Mouse (Mus musculus) midbrain, embryonic 14.5 days (tissue): ENCODE results near the gene Fkrp. TPM values are rescaled to one million over a fixed set of nuclear protein-coding genes. Genes with fewer than 3 reads are reported as not detected.

Source experiments
- ATAC-seq: fragments of 200-750 bp; cut with Nextera tagmentation; 2 replicates; pipeline ENCODE4 v1.8.0; 2017; ENCODE audit warnings: moderate number of reproducible peaks, moderate library complexity; ENCODE audit not compliant: low FRiP score, low TSS enrichment
- DNase-seq: peaks from one replicate; pipeline ENCODE4 v3.0.0-alpha.2; 2015
- H3K27ac ChIP-seq: fragments of 300-500 bp; sonication (generic); replicated peaks from 2 replicates; pipeline ENCODE4 v1.5.1; 2014; ENCODE audit warnings: mild to moderate bottlenecking, low read depth, low read length, moderate library complexity
- H3K27me3 ChIP-seq: fragments of 300-500 bp; sonication (generic); 2 replicates; pipeline ENCODE4 v1.6.1; 2014; ENCODE audit warnings: low read length, control low read depth, mixed read lengths; ENCODE audit not compliant: control insufficient read depth, insufficient read depth
- H3K36me3 ChIP-seq: fragments of 300-500 bp; sonication (generic); 2 replicates; pipeline ENCODE4 v1.6.1; 2014; ENCODE audit warnings: low read length, control low read depth; ENCODE audit not compliant: control insufficient read depth, insufficient read depth
- H3K4me1 ChIP-seq: fragments of 300-500 bp; sonication (generic); 2 replicates; pipeline ENCODE4 v1.6.1; 2014; ENCODE audit warnings: mild to moderate bottlenecking, antibody characterized with exemption, low read length, control low read depth; ENCODE audit not compliant: control insufficient read depth, insufficient read depth
- H3K4me2 ChIP-seq: fragments of 300-500 bp; sonication (generic); 2 replicates; pipeline ENCODE4 v1.6.1; 2014; ENCODE audit warnings: mild to moderate bottlenecking, low read length, moderate library complexity
- H3K4me3 ChIP-seq: fragments of 300-500 bp; sonication (generic); replicated peaks from 2 replicates; pipeline ENCODE4 v1.5.1; 2014; ENCODE audit warnings: low read depth, low read length
- H3K9ac ChIP-seq: fragments of 300-500 bp; sonication (generic); replicated peaks from 2 replicates; pipeline ENCODE4 v1.6.1; 2014; ENCODE audit warnings: mild to moderate bottlenecking, low read length, moderate library complexity
- H3K9me3 ChIP-seq: fragments of 300-500 bp; sonication (generic); 2 replicates; pipeline ENCODE4 v1.6.1; 2016; ENCODE audit warnings: low read length, control low read depth, mixed read lengths; ENCODE audit not compliant: control insufficient read depth
- WGBS: fragments of 180-500 bp; shearing (Covaris S2); extraction: QIAGEN DNeasy Blood & Tissue Kit; methylation state at CpG from one replicate; pipeline ENCODE4 v1.1.7; 2014; 5-methylcytosine and 5-hydroxymethylcytosine counted together
- polyA plus RNA-seq: library from polyadenylated mRNA; unstranded; fragments of >200 nt; fragmentation: Nextera tagmentation; extraction: Ambion mirVana; gene quantifications from 2 replicates; pipeline ENCODE4 v1.2.1, GENCODE M21; 2014

Fkrp gene
- polyA plus RNA-seq, 1 experiment from 2014 or later: 48.7 TPM

- Histone ChIP-seq H3K27me3 (peaks cover 7% of the 10 kb centered on the region; the same call in 1 of the 2 replicates), H3K4me3 (peak overlapping the region; percentile 54), H3K9ac (peak overlapping the region; percentile 78), H3K4me1 (peaks cover 35% of the 10 kb centered on the region), H3K9me3 (no peaks in the 10 kb centered on the region), H3K4me2 (peak overlapping the region; percentile 83), H3K27ac (peak overlapping the region; percentile 93), H3K36me3 (peaks cover 17% of the 10 kb centered on the region; the same call in 1 of the 2 replicates)
- ATAC-seq (no peak), DNase-seq (no peak)
- 11% methylated on average over 17 of the region's 17 CpGs for WGBS
These were observed 4.9 kb downstream of the Fkrp start for GRCm38 (mm10) chr7:16811649-16812070.

DNA sequence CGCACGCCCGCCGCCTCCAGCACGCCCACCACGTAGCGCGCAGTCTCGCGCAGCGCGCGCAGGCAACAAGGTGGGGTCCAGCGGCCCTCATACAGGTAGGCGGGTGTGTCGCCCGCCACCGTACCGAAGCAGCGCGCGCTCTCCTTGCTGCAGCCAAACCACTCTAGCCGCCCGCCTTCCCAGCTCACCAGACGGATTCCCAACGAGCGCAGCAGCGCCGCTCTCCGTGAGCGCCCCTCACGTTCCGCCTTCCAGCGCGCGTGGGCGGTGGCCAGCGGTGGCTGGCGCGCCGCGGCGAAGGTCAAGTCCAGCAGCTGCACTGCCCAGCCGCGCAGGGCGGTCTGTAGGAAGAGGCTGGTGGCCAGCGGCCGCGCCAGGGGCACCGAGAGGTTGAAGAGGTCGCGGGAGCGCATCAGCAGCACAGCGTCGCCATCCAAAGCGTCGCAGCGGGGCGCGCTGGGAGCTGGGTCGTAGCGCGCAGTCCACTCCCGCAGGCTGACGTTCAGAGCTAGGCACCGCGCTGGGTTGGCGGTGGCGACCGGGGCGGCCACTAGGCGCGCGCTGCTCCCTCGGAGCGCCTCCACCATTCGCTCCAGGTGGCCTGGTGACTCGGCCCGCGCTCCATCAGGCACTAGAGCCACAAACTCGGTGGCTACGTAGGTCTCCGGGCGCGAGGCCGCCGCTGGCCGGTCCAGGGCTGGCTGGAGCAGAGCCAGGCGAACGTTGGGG, 5.4 kb downstream of the Fkrp start:
- H3K4me3 ChIP-seq: peak overlapping the region; percentile 54

GRCm38 (mm10) chr7:16810399-16810919, 6.1 kb downstream of the Fkrp start:
- peaks cover 7% of the 10 kb centered on the region; the same call in 1 of the 2 replicates for H3K27me3 ChIP-seq
- H3K9me3 ChIP-seq: no peaks in the 10 kb centered on the region
- H3K4me1 ChIP-seq: peaks cover 32% of the 10 kb centered on the region
- H3K27ac ChIP-seq: peak overlapping the region; percentile 93
- peaks cover 22% of the 10 kb centered on the region; the same call in 1 of the 2 replicates for H3K36me3 ChIP-seq
- DNase-seq (no peak), ATAC-seq (no peak)
- WGBS: 59% methylated on average over 28 of the region's 28 CpGs
- peak overlapping the region; percentile 54 for H3K4me3 ChIP-seq
- H3K4me2 ChIP-seq: peak overlapping the region; percentile 83
- peak overlapping the region; percentile 78; the same call in 1 of the 2 replicates for H3K9ac ChIP-seq

More for the DNA sequence above, 5.4 kb downstream of the Fkrp start:
- Histone ChIP-seq H3K4me1 (peaks cover 35% of the 10 kb centered on the region), H3K27me3 (peaks cover 7% of the 10 kb centered on the region; the same call in 1 of the 2 replicates), H3K27ac (peak overlapping the region; percentile 93), H3K4me2 (peak overlapping the region; percentile 83), H3K9me3 (no peaks in the 10 kb centered on the region), H3K9ac (peak overlapping the region; percentile 78), H3K36me3 (peaks cover 22% of the 10 kb centered on the region; the same call in 1 of the 2 replicates)
- peak; percentile 80 for DNase-seq
- 6% methylated on average over 89 of the region's 90 CpGs for WGBS
- 0 out of 2 replicates have a peak, but pooled peaks have one; percentile 7 for ATAC-seq

DNA sequence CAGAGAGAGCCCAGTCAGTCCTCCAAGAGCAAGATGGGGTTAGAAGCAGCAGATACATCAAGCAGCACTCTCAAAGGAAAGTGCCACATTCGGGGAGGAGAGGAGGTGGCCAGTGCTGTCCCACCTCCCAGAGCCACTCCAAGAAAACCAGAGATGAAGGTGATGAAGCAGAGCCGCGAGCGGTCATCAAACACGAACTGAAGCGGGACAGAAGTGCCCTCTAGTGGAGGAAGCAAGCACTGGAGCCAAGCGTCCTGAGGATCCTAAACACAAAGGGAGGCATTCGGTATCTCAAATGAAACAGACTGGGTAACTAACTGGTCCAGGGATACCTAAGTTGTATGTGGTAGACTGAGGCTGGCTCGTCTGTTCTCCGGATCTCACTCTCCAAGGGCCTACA, 6.8 kb downstream of the Fkrp start:
- Histone ChIP-seq H3K4me1 (peaks cover 26% of the 10 kb centered on the region), H3K36me3 (peaks cover 22% of the 10 kb centered on the region; the same call in 1 of the 2 replicates), H3K27me3 (peaks cover 7% of the 10 kb centered on the region; the same call in 1 of the 2 replicates), H3K9me3 (no peaks in the 10 kb centered on the region), H3K4me3 (0 out of 2 replicates have a peak overlapping the region, but pooled peaks have one; percentile 54), H3K27ac (peak overlapping the region; percentile 93), H3K9ac (peak overlapping the region; percentile 78; the same call in 1 of the 2 replicates), H3K4me2 (peak overlapping the region; percentile 83)
- whole genome bisulfite sequencing: 26% methylated on average over 10 of the region's 10 CpGs
- ATAC-seq (no peak), DNase-seq (peak; percentile 89)

GRCm38 (mm10) chr7:16808647-16809046, 7.9 kb downstream of the Fkrp start:
- ATAC-seq (no peak), DNase-seq (no peak)
- peaks cover 22% of the 10 kb centered on the region; the same call in 1 of the 2 replicates for H3K36me3 ChIP-seq
- no peak overlapping the region for H3K4me3 ChIP-seq
- peaks cover 15% of the 10 kb centered on the region for H3K4me1 ChIP-seq
- H3K4me2 ChIP-seq: no peak overlapping the region
- no peak overlapping the region for H3K9ac ChIP-seq
- H3K27me3 ChIP-seq: peaks cover 7% of the 10 kb centered on the region; the same call in 1 of the 2 replicates
- 91% methylated on average over 9 of the region's 9 CpGs for WGBS
- H3K27ac ChIP-seq: no peak overlapping the region
- no peaks in the 10 kb centered on the region for H3K9me3 ChIP-seq

- Histone ChIP-seq H3K9ac (no peak overlapping the region), H3K4me1 (peaks cover 11% of the 10 kb centered on the region), H3K36me3 (peaks cover 19% of the 10 kb centered on the region; the same call in 1 of the 2 replicates), H3K4me3 (no peak overlapping the region), H3K27ac (no peak overlapping the region), H3K4me2 (no peak overlapping the region), H3K27me3 (peaks cover 7% of the 10 kb centered on the region; the same call in 1 of the 2 replicates), H3K9me3 (no peaks in the 10 kb centered on the region)
- ATAC-seq (no peak), DNase-seq (no peak)
- 90% methylated on average over 9 of the region's 9 CpGs for WGBS
These were observed 8.6 kb downstream of the Fkrp start for GRCm38 (mm10) chr7:16807936-16808335.

DNA sequence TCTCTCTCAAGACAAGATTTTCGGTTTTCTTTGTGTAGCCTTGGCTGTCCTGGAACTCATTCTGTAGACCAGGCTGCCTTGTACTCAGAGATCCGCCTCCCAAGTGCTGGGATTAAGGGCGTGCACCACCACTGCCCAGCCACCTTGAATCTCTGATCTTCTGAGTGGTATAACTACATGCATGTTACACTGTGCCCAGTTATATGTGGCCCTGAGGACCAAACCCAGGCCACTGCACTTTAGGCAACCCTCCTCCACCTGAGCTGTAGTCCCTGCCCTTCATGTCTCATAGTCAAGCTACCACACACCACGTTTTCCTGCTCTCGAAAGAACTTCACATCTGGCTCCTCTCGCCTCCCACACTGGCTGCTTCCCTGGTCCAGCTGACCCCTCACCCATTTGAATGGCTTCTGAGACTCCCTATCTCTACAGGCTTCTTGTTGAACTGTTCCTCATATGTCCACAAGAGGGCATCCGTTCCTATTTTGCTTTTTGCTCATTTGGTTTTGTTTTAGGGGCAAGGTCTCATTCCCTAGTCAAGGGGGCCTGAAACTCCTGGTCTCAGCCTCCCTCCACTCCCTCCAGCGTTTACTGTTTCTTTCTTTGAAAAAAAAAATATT, 12.0 kb downstream of the Fkrp start:
- no peak for ATAC-seq
- no peak overlapping the region for H3K27ac ChIP-seq
- H3K4me2 ChIP-seq: no peak overlapping the region
- peaks cover 19% of the 10 kb centered on the region; the same call in 1 of the 2 replicates for H3K36me3 ChIP-seq
- no peak overlapping the region for H3K9ac ChIP-seq
- no peak overlapping the region for H3K4me3 ChIP-seq
- no peaks in the 10 kb centered on the region for H3K4me1 ChIP-seq
- no peaks in the 10 kb centered on the region for H3K27me3 ChIP-seq
- WGBS: 31% methylated on average over 8 of the region's 8 CpGs
- no peaks in the 10 kb centered on the region for H3K9me3 ChIP-seq
- peak; percentile 70 for DNase-seq

- Histone ChIP-seq H3K4me3 (no peak overlapping the region), H3K9ac (no peak overlapping the region), H3K27me3 (no peaks in the 10 kb centered on the region), H3K27ac (no peak overlapping the region), H3K4me2 (no peak overlapping the region), H3K4me1 (no peaks in the 10 kb centered on the region), H3K36me3 (peaks cover 11% of the 10 kb centered on the region; the same call in 1 of the 2 replicates), H3K9me3 (no peaks in the 10 kb centered on the region)
- ATAC-seq (no peak), DNase-seq (no peak)
- 93% methylated on average over 5 of the region's 5 CpGs for WGBS
These were observed 21.6 kb downstream of the Fkrp start for GRCm38 (mm10) chr7:16794886-16795285.
